Mouse (Mus musculus): ENCODE data around the gene Dyrk2.
A peak's percentile ranks its signal among the peaks of the same experiment; 100 is the strongest.

The Dyrk2 gene

DNA sequence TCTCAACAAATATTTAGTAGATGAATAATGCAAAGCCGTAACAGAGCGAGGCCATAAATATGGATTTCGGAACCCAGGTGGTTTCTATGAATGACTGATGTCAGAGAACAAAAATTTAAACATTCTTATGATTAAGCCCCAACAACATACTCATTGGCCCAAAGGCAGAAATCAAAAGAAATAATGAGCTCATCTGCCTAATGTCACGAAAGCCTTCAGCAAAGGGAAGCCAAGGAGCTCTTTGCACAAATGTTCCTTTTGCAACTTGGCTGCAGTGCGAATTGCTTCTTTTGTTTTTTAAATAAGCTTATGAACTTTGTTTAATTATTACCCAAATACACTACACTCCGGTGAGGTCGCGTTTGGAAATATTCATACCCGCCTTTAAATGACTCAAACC lies 29.4 kb downstream of the Dyrk2 start:
- no peak for DNase-seq

DNA sequence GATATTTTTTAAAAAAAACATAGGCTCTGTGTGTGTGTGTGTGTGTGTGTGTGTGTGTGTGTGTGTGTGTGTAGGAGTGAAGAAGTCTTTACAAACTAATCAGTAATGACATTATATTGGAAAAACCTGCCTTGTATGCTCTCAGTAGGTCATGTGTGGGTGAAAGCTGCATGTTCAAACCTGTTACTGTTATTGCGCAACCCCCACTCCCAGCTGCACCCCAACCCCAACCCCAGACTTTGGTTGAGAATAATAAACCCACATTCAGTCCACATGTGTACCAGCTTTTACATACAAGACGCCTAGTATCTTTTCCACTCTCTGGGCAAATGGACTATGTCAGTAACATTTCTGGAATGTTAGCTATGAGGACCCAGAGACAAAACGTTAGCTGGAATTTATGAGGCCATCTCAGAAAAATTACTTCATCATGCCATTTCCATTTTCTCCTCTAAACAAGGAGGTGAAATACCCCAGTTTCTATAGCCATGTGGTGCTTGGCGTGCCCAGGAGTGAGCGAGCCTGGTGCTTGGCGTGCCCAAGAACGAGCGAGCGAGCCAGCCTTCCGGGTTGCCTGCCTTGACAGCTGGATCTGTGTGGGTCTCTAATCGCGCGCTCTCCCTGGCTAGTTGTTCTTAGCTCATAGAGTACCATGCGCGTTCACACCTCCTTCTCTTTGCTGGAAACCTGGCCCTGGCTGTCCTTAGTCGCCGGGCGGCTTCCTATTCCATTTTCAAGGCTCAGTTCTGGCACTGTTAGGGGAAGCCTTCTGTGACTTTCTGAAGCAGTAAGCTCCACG lies 30.5 kb downstream of the Dyrk2 start:
- DNase-seq, result no peak

- peak in 1 of 2 experiments; percentile 22 for DNase-seq
Observed at GRCm38 (mm10) chr10:118837636-118838035, 32.4 kb downstream of the Dyrk2 start.

DNA sequence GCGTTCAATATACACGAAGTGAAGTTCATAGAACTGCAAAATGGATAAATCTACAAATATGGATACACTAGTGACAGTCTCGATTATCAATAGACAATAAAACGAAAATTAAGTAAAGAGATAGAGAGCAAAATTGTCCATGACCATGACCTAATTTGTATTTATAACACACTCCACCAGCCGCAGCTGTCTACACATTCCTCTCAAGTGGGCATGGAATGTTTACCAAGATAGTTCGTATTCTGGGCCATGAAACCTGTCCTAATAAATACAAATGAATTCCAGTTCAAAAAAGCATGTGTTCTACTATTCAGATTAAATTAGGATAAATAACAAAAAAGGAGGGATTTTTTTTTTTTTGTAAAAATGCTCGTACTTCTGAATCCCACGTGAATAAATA lies 38.8 kb downstream of the Dyrk2 start:
- no peak for DNase-seq

DNA sequence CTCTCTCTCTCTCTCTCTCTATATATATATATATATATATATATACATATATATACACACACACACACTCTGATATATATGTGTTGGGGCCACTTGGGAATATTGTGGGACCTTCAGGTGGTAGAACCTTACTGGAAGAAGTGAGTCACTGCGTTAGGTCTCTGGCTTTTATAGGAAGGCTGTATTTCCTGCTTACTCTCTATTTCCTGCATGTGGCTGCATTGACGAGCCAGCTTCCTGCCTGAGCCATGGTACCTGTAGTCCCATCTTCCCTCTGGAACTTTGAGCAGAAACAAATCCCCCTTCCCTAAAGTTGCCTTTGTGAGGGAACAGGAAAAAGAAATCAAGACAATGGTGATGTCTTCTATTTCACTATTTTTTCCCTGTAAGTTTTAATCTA lies 40.4 kb downstream of the Dyrk2 start:
- DNase-seq, result no peak

- DNase-seq, result no peak
Observed at GRCm38 (mm10) chr10:118827116-118827515, 42.9 kb downstream of the Dyrk2 start.

GRCm38 (mm10) chr10:118824830-118825229 lies 45.2 kb downstream of the Dyrk2 start:
- no peak for DNase-seq

- peak; percentile 53 to 59 for DNase-seq
Observed at GRCm38 (mm10) chr10:118820901-118821300, 49.1 kb downstream of the Dyrk2 start.

DNA sequence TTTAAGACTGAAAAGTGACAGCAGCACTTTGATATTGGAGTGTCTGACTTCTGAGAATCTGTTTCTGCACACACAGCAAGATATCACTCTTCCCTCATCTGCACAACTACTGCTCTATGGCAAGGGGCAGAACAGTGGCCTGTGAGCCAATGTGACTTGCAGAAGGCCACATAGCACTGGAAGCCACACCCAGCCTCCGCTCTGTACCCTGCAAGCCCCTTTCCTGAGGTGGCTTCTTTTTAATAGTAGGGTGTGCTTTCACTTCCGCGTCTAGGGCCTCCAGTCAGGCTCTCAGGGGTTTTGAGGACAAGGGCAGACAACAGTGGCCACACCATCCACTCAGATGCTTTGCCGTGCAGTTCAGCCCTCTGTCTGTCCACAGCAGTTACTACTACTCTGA lies 50.2 kb downstream of the Dyrk2 start:
- DNase-seq, result no peak

DNA sequence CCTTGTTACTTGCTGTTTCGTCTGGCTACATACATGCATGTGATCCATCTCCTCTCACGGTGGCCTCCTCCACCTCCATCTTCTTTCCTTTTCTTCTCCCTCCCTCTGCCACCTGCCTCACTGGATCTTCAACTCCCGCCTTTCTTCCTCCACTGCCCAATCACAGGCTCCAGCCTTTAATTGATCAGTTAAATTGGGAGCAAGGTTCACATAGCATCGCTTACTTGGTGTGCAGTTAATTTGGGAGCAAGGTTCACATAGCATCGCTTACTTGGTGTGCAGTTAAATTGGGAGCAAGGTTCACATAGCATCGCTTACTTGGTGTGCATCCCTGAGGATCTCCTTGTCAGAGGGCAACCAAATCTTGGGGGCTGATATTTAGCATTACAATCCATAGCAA lies 52.9 kb downstream of the Dyrk2 start:
- no peak for DNase-seq

DNA sequence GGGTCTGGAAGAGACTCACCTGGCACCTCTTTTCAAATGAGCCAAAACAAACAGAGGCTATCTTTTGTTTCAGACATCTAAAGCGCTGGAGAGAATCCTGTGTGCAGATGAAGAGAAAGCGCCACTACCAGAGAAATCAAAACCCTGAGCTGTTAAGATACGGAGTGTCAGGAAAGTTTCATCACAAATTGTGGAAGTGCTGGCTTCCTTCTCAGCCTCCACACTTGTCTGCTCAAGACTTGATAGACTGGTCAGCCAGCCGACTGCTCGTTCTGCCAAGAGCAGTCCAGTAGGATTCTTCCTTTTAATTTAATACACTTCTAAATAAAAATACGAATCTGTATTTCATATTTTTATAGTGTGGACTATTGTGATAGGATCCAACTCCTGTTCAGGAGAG lies 58.1 kb downstream of the Dyrk2 start:
- DNase-seq, result peak in 1 of 2 experiments; percentile 23

GRCm38 (mm10) chr10:118810908-118811711 lies 58.9 kb downstream of the Dyrk2 start:
- peak; percentile 69 to 77 for DNase-seq
